Mouse (Mus musculus) G1E (cell line): Measurements from ENCODE around the gene Cdk2ap1. TPM values are rescaled to one million over a fixed set of nuclear protein-coding genes. Genes with fewer than 3 reads are reported as not detected.

Experiments
- ATAC-seq: 2 replicates; pipeline ENCODE4 v1.8.0; 2016; ENCODE audit warnings: mild to moderate bottlenecking; ENCODE audit not compliant: insufficient number of reproducible peaks, poor library complexity, low FRiP score, severe bottlenecking; ENCODE audit errors: extremely low read depth
- DNase-seq: peaks from one replicate; pipeline ENCODE4 v3.0.0; 2012; ENCODE audit warnings: low spot score
- H3K27me3 ChIP-seq: 2 replicates; pipeline ENCODE4 v1.6.1; 2012; ENCODE audit warnings: mild to moderate bottlenecking, low read length, inconsistent platforms; ENCODE audit not compliant: insufficient read depth
- H3K36me3 ChIP-seq: replicated peaks from 2 replicates; pipeline ENCODE3; 2012; ENCODE audit warnings: mild to moderate bottlenecking, inconsistent platforms
- H3K4me1 ChIP-seq: 2 replicates; pipeline ENCODE4 v1.6.1; 2012; ENCODE audit warnings: low read depth, low read length, inconsistent platforms, mixed read lengths; ENCODE audit not compliant: insufficient read depth
- H3K4me3 ChIP-seq: 2 replicates; pipeline ENCODE4 v1.5.1; 2012; ENCODE audit warnings: low read depth, mild to moderate bottlenecking, inconsistent platforms, low read length, moderate library complexity, mixed read lengths
- H3K9me3 ChIP-seq: replicated peaks from 2 replicates; pipeline ENCODE4 v1.6.1; 2012; ENCODE audit warnings: inconsistent platforms
- CTCF ChIP-seq: IDR thresholded peaks from 2 replicates; pipeline ENCODE4 v1.5.1; 2012; ENCODE audit warnings: low read depth, low read length, inconsistent platforms, mixed read lengths
- GATA1 ChIP-seq: IDR thresholded peaks from 2 replicates; pipeline ENCODE4 v1.6.1; 2012; ENCODE audit warnings: borderline replicate concordance, low read length, inconsistent platforms, mixed read lengths
- GATA2 ChIP-seq: IDR thresholded peaks from 2 replicates; pipeline ENCODE4 v1.6.1; 2012; ENCODE audit warnings: low read depth, low read length, inconsistent platforms, borderline replicate concordance
- POLR2AphosphoS5 ChIP-seq: IDR thresholded peaks from 2 replicates; pipeline ENCODE4 v1.6.1; 2012; ENCODE audit warnings: low read depth, low read length, inconsistent platforms; ENCODE audit not compliant: insufficient replicate concordance
- TAL1 ChIP-seq: conservative IDR thresholded peaks from 2 replicates; pipeline ENCODE4 v1.6.1; 2012; ENCODE audit warnings: low read depth, low read length, inconsistent platforms, mixed read lengths
- polyA plus RNA-seq: library from polyadenylated mRNA; stranded (reverse); fragments of >175 nt; gene quantifications from 2 replicates; pipeline ENCODE4 v1.2.3, GENCODE M21; 2012
- total RNA-seq, 2 experiments: library from RNA; stranded (forward) in 1 of 2; stranded (reverse) in 1 of 2; fragments of 200-1000 nt in 1 of 2; fragments of >200 nt in 1 of 2; fragmentation: Nextera tagmentation in 1 of 2; gene quantifications; 2 replicates each; pipeline ENCODE4 v1.2.3; 2014 to 2017

Gene Cdk2ap1
- total and polyA plus RNA-seq, 3 experiments = 145 to 200 (median 183) TPM

DNA sequence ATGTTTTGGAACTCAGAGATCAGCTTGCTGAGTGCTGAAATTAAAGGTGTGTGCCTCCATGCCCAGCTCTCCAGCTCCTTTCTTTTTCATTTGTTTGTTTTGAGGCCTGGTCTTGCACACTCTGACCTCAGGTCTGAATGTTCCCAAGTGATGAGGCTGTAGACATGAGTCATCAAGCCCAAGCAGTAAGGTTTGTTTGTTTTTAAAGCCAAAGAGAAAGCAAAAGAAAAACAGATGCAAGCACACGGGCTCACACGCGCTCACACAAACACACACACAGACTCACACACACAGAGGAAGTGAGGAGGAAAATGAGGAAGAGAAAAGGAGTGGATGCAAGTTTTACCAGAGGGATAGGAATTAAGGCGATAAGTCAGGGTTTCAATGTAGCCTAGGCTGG, 14.3 kb upstream of the Cdk2ap1 start:
- no peaks in the 10 kb centered on the region for H3K9me3 ChIP-seq
- no peaks in the 10 kb centered on the region; the same call in 1 of the 2 replicates for H3K4me1 ChIP-seq
- peaks cover 94% of the 10 kb centered on the region for H3K36me3 ChIP-seq
- TF ChIP-seq TAL1 = no peak
- no peak for TF ChIP-seq GATA2
- no peak for TF ChIP-seq CTCF
- no peak for TF ChIP-seq GATA1
- no peak for TF ChIP-seq POLR2AphosphoS5
- ATAC-seq (no peak), DNase-seq (no peak)
- H3K4me3 ChIP-seq = no peak overlapping the region
- H3K27me3 ChIP-seq = no peaks in the 10 kb centered on the region

DNA sequence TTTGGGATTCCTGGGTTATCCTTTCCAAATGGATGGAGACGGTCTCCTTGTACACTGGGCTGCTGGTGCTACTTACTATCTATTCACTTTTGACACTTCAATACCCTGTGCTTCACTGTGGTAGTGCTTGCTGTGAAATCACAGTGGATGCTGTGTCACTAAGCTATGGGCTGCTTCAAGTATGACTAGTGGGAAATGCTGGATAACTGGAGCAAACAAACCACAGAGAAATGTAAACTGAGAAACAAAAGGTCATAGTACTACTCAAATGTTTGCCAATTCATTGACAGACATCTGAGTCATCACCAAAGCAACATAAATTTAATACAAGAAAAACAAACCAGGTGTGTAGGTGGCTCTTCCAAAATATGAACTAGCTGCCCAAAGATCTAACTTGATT, 13.5 kb upstream of the Cdk2ap1 start:
- DNase-seq (no peak), ATAC-seq (no peak)
- no peaks in the 10 kb centered on the region for H3K9me3 ChIP-seq
- TF ChIP-seq GATA2 = no peak
- no peak for TF ChIP-seq GATA1
- no peak for TF ChIP-seq CTCF
- TF ChIP-seq TAL1 = no peak
- no peak for TF ChIP-seq POLR2AphosphoS5
- no peaks in the 10 kb centered on the region; the same call in 1 of the 2 replicates for H3K4me1 ChIP-seq
- H3K4me3 ChIP-seq = no peak overlapping the region
- peaks cover 94% of the 10 kb centered on the region for H3K36me3 ChIP-seq
- no peaks in the 10 kb centered on the region for H3K27me3 ChIP-seq

DNA sequence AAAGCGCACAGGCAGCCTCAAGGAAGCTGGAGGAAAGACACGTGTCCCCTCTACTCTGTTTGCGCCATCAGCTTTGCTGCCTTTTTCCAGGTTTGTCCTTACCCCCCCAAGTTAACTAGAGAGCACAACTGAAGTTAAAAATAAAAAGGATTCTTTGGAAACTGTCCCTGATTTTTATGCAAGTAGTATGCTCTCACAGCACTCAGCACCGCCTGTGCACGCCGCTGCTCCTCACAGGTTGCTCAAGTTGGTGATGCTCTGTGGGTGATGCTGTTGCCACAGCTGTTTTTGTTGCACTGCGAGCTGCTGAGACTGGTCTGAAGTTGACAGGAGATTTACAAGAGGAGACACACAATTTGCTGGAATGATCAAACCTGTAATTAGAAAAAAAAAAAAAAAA, 11.4 kb upstream of the Cdk2ap1 start:
- ATAC-seq (no peak), DNase-seq (no peak)
- H3K9me3 ChIP-seq = no peaks in the 10 kb centered on the region
- no peaks in the 10 kb centered on the region for H3K27me3 ChIP-seq
- no peak for TF ChIP-seq GATA1
- TF ChIP-seq POLR2AphosphoS5 = no peak
- TF ChIP-seq GATA2 = no peak
- no peak for TF ChIP-seq TAL1
- no peak for TF ChIP-seq CTCF
- no peak overlapping the region for H3K4me3 ChIP-seq
- H3K36me3 ChIP-seq = peaks cover 93% of the 10 kb centered on the region
- H3K4me1 ChIP-seq = peaks cover 2% of the 10 kb centered on the region; the same call in 1 of the 2 replicates

DNA sequence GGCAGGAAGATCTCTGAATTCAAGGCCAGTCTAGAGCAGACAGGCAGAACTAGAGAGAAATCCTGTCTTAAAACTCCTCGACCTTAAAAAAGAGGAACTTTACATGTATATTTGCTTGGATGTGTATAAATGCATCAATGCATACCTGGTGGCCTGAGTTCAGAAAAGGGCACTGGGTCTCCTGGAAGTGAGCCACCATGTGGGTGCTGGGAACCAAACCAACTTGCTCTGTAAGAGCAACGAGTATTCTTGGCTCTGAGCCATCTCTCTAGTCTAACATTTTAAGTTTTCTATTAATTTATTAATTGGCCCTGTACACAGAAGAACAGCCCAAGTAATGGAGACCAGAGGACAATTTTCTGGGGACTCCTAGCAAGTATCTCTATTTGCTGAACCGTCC, 3.8 kb upstream of the Cdk2ap1 start:
- H3K27me3 ChIP-seq = no peaks in the 10 kb centered on the region
- TF ChIP-seq CTCF = no peak
- no peak for TF ChIP-seq TAL1
- no peak for TF ChIP-seq GATA1
- TF ChIP-seq GATA2 = no peak
- no peak for TF ChIP-seq POLR2AphosphoS5
- H3K36me3 ChIP-seq = peaks cover 44% of the 10 kb centered on the region
- no peak overlapping the region for H3K4me3 ChIP-seq
- no peaks in the 10 kb centered on the region for H3K9me3 ChIP-seq
- ATAC-seq (no peak), DNase-seq (no peak)
- H3K4me1 ChIP-seq = peaks cover 3% of the 10 kb centered on the region; the same call in 1 of the 2 replicates

DNA sequence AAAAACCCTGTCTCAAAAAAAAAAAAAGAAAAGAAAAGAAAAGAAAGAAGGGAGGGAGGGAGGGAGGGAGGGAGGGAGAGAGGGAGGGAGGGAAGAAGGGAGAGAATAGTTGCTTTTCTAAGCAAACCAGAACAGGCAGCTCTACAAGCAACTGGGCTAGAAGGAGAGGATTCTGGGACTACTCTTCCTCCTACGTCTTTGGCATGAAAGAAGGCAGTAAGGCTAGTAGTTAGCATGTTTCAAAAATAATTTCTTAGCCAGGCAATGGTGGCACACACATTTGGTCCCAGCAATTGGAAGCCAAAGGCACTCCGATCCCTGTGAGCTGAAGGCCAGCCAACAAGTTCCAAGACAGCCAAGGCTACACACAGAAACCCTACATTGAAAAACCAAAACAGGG, 2.9 kb upstream of the Cdk2ap1 start:
- no peaks in the 10 kb centered on the region for H3K27me3 ChIP-seq

DNA sequence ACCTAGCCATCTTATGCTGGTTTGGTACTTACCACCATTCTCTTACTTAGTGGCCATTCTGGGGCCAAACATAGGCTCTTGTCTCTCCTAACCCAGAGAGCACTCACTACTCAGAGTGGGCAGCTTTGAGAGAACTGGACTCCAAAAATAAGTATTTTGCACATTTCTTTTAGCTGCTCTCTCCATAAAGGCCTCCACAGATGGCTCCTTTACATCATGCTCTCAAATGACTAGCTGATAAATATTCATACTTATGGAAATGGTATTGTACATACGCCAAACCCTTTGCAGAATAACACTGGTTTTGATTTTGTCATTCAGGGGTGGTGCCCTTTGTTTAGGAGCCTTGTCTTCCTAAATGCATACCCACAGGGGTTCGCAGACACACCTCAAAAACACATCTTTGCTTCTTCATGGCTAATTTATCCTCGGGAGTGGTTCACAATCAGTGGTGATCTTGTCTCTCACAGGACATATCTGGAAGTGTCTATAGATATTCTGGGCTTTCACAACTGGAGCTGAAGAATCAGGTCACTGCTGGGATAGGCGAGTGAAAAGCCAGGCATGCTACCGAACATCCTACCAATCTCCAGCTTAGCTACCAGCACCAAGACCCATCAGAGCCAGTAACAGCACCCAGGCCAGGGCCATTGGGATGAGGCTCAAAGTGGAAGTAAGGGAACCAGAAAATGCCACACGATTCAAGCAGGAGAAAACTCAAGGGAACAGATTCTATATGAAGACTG, 1.5 kb upstream of the Cdk2ap1 start:
- TF ChIP-seq GATA2 (no peak), TAL1 (no peak), GATA1 (no peak), POLR2AphosphoS5 (no peak)
- no peak overlapping the region for H3K4me3 ChIP-seq
- peaks cover 21% of the 10 kb centered on the region for H3K36me3 ChIP-seq
- H3K4me1 ChIP-seq = peaks cover 6% of the 10 kb centered on the region
- DNase-seq = no peak
- no peaks in the 10 kb centered on the region for H3K27me3 ChIP-seq
- H3K9me3 ChIP-seq = no peaks in the 10 kb centered on the region
- ATAC-seq = no peak

More for the DNA sequence above, 2.9 kb upstream of the Cdk2ap1 start:
- DNase-seq = no peak
- H3K4me1 ChIP-seq = peaks cover 3% of the 10 kb centered on the region; the same call in 1 of the 2 replicates
- H3K9me3 ChIP-seq = no peaks in the 10 kb centered on the region
- peaks cover 34% of the 10 kb centered on the region for H3K36me3 ChIP-seq
- ATAC-seq = no peak
- no peak overlapping the region for H3K4me3 ChIP-seq
- TF ChIP-seq TAL1 = no peak
